Mouse (Mus musculus) hindbrain, embryonic 13.5 days (tissue): ENCODE measurements at regions not wholly inside any gene's neighbourhood (a gene's known extent, or its start where the extent isn't known, plus 50 kb on each side); places are given as distances from the start of the nearest gene placed in this dataset.

ENCODE experiments used
- ATAC-seq: fragments of 200-750 bp; cut with Nextera tagmentation; 2 replicates; pipeline ENCODE4 v1.8.0; 2017; ENCODE audit warnings: moderate TSS enrichment; ENCODE audit not compliant: low FRiP score
- H3K27ac ChIP-seq: fragments of 300-500 bp; sonication (generic); 2 replicates; pipeline ENCODE4 v1.5.1; 2015; ENCODE audit warnings: inconsistent platforms, mild to moderate bottlenecking, moderate library complexity
- H3K27me3 ChIP-seq: fragments of 300-500 bp; sonication (generic); 2 replicates; pipeline ENCODE4 v1.6.1; 2015; ENCODE audit warnings: mild to moderate bottlenecking, inconsistent platforms
- H3K36me3 ChIP-seq: fragments of 300-500 bp; sonication (generic); 2 replicates; pipeline ENCODE4 v1.6.1; 2015; ENCODE audit warnings: mild to moderate bottlenecking, inconsistent platforms
- H3K4me1 ChIP-seq: fragments of 300-500 bp; sonication (generic); replicated peaks from 2 replicates; pipeline ENCODE4 v1.6.1; 2015; ENCODE audit warnings: inconsistent platforms
- H3K4me2 ChIP-seq: fragments of 300-500 bp; sonication (generic); 2 replicates; pipeline ENCODE4 v1.6.1; 2015; ENCODE audit warnings: inconsistent platforms, mild to moderate bottlenecking, moderate library complexity
- H3K4me3 ChIP-seq: fragments of 300-500 bp; sonication (generic); 2 replicates; pipeline ENCODE4 v1.5.1; 2015; ENCODE audit warnings: mild to moderate bottlenecking, inconsistent platforms
- H3K9ac ChIP-seq: fragments of 300-500 bp; sonication (generic); 2 replicates; pipeline ENCODE4 v1.6.1; 2015; ENCODE audit warnings: mild to moderate bottlenecking, inconsistent platforms
- H3K9me3 ChIP-seq: fragments of 300-500 bp; sonication (generic); 2 replicates; pipeline ENCODE4 v1.6.1; 2016; ENCODE audit warnings: inconsistent platforms
- WGBS: fragments of 180-500 bp; shearing (Covaris S2); methylation state at CpG from one replicate; pipeline ENCODE4 v1.1.7; 2015; 5-methylcytosine and 5-hydroxymethylcytosine counted together

- WGBS: 89% methylated on average over 8 of the region's 8 CpGs
- Histone ChIP-seq H3K27ac (no peak overlapping the region), H3K9ac (no peak overlapping the region), H3K36me3 (no peaks in the 10 kb centered on the region), H3K4me2 (no peak overlapping the region), H3K4me3 (no peak overlapping the region), H3K9me3 (no peaks in the 10 kb centered on the region), H3K4me1 (no peaks in the 10 kb centered on the region), H3K27me3 (no peaks in the 10 kb centered on the region)
- ATAC-seq: no peak
Observed at GRCm38 (mm10) chr1:183553219-183553618, 135.2 kb downstream of the Hhipl2 start.

GRCm38 (mm10) chr1:183562853-183563252 lies 144.8 kb downstream of the Hhipl2 start:
- Histone ChIP-seq H3K9ac (no peak overlapping the region), H3K27me3 (no peaks in the 10 kb centered on the region), H3K36me3 (no peaks in the 10 kb centered on the region), H3K4me1 (0 out of 2 replicates have a peak, but pooled peaks cover 4% of the 10 kb centered on the region), H3K9me3 (no peaks in the 10 kb centered on the region), H3K4me2 (no peak overlapping the region), H3K4me3 (no peak overlapping the region), H3K27ac (no peak overlapping the region)
- WGBS: 78% methylated on average over 3 of the region's 3 CpGs
- ATAC-seq: no peak

- Histone ChIP-seq H3K27me3 (no peaks in the 10 kb centered on the region), H3K27ac (no peak overlapping the region), H3K36me3 (no peaks in the 10 kb centered on the region), H3K4me1 (no peaks in the 10 kb centered on the region), H3K4me2 (no peak overlapping the region), H3K9ac (no peak overlapping the region), H3K9me3 (no peaks in the 10 kb centered on the region), H3K4me3 (no peak overlapping the region)
- ATAC-seq: no peak
- WGBS: 66% methylated on average over 10 of the region's 10 CpGs
Observed at GRCm38 (mm10) chr1:183573621-183574585, 155.9 kb downstream of the Hhipl2 start.

- Histone ChIP-seq H3K27me3 (no peaks in the 10 kb centered on the region), H3K4me2 (no peak overlapping the region), H3K4me1 (no peaks in the 10 kb centered on the region), H3K27ac (no peak overlapping the region), H3K4me3 (no peak overlapping the region), H3K9ac (no peak overlapping the region), H3K9me3 (0 out of 2 replicates have a peak, but pooled peaks cover 4% of the 10 kb centered on the region), H3K36me3 (no peaks in the 10 kb centered on the region)
- no peak for ATAC-seq
- 63% methylated on average over 6 of the region's 6 CpGs for WGBS
Observed at GRCm38 (mm10) chr1:183584861-183585260, 166.8 kb downstream of the Hhipl2 start.

GRCm38 (mm10) chr1:183586406-183586805 lies 168.4 kb downstream of the Hhipl2 start:
- no peaks in the 10 kb centered on the region for H3K36me3 ChIP-seq
- H3K27ac ChIP-seq: no peak overlapping the region
- 86% methylated on average over 4 of the region's 4 CpGs for WGBS
- H3K4me1 ChIP-seq: no peaks in the 10 kb centered on the region
- 0 out of 2 replicates have a peak, but pooled peaks cover 4% of the 10 kb centered on the region for H3K9me3 ChIP-seq
- H3K4me2 ChIP-seq: no peak overlapping the region
- H3K9ac ChIP-seq: no peak overlapping the region
- H3K27me3 ChIP-seq: no peaks in the 10 kb centered on the region
- no peak for ATAC-seq
- H3K4me3 ChIP-seq: no peak overlapping the region

GRCm38 (mm10) chr1:183595306-183595705 lies 177.3 kb downstream of the Hhipl2 start:
- Histone ChIP-seq H3K9ac (no peak overlapping the region), H3K9me3 (no peaks in the 10 kb centered on the region), H3K4me3 (no peak overlapping the region), H3K36me3 (no peaks in the 10 kb centered on the region), H3K4me1 (no peaks in the 10 kb centered on the region; the same call in 1 of the 2 replicates), H3K4me2 (no peak overlapping the region), H3K27me3 (no peaks in the 10 kb centered on the region), H3K27ac (no peak overlapping the region)
- no peak for ATAC-seq
- 75% methylated on average over 5 of the region's 5 CpGs for WGBS

- no peak for ATAC-seq
- 78% methylated on average over 8 of the region's 8 CpGs for WGBS
Observed at GRCm38 (mm10) chr1:183600466-183600865, 182.5 kb downstream of the Hhipl2 start.

GRCm38 (mm10) chr1:183611966-183612694 lies 194.1 kb downstream of the Hhipl2 start:
- H3K4me2 ChIP-seq: no peak overlapping the region
- no peaks in the 10 kb centered on the region for H3K27me3 ChIP-seq
- no peak overlapping the region for H3K4me3 ChIP-seq
- H3K9me3 ChIP-seq: no peaks in the 10 kb centered on the region
- WGBS: 81% methylated on average over 8 of the region's 8 CpGs
- no peak for ATAC-seq
- no peak overlapping the region for H3K27ac ChIP-seq
- H3K9ac ChIP-seq: no peak overlapping the region
- H3K4me1 ChIP-seq: no peaks in the 10 kb centered on the region
- H3K36me3 ChIP-seq: no peaks in the 10 kb centered on the region

More at GRCm38 (mm10) chr1:183600466-183600865, 182.5 kb downstream of the Hhipl2 start:
- H3K4me1 ChIP-seq: no peaks in the 10 kb centered on the region
- H3K27ac ChIP-seq: no peak overlapping the region
- no peak overlapping the region for H3K9ac ChIP-seq
- H3K4me2 ChIP-seq: no peak overlapping the region
- H3K27me3 ChIP-seq: no peaks in the 10 kb centered on the region
- no peaks in the 10 kb centered on the region for H3K36me3 ChIP-seq
- no peaks in the 10 kb centered on the region for H3K9me3 ChIP-seq
- H3K4me3 ChIP-seq: no peak overlapping the region

GRCm38 (mm10) chr1:183619451-183620059 lies 201.5 kb downstream of the Hhipl2 start:
- 82% methylated on average over 9 of the region's 9 CpGs for WGBS
- Histone ChIP-seq H3K9ac (no peak overlapping the region), H3K27me3 (no peaks in the 10 kb centered on the region), H3K4me1 (no peaks in the 10 kb centered on the region), H3K4me2 (no peak overlapping the region), H3K4me3 (no peak overlapping the region), H3K36me3 (no peaks in the 10 kb centered on the region), H3K9me3 (no peaks in the 10 kb centered on the region), H3K27ac (no peak overlapping the region)
- no peak for ATAC-seq

- H3K4me3 ChIP-seq: no peak overlapping the region
- no peaks in the 10 kb centered on the region for H3K9me3 ChIP-seq
- H3K4me1 ChIP-seq: no peaks in the 10 kb centered on the region
- H3K9ac ChIP-seq: no peak overlapping the region
- H3K27ac ChIP-seq: no peak overlapping the region
- ATAC-seq: no peak
- H3K4me2 ChIP-seq: no peak overlapping the region
- H3K27me3 ChIP-seq: 0 out of 2 replicates have a peak, but pooled peaks cover 3% of the 10 kb centered on the region
- 36% methylated on average over 4 of the region's 4 CpGs for WGBS
- no peaks in the 10 kb centered on the region for H3K36me3 ChIP-seq
Observed at GRCm38 (mm10) chr1:183622341-183622740, 204.3 kb downstream of the Hhipl2 start.

- Histone ChIP-seq H3K4me2 (no peak overlapping the region), H3K4me1 (no peaks in the 10 kb centered on the region), H3K27me3 (0 out of 2 replicates have a peak, but pooled peaks cover 3% of the 10 kb centered on the region), H3K4me3 (no peak overlapping the region), H3K27ac (no peak overlapping the region), H3K9me3 (no peaks in the 10 kb centered on the region), H3K36me3 (no peaks in the 10 kb centered on the region), H3K9ac (no peak overlapping the region)
- ATAC-seq: no peak
- WGBS: 48% methylated on average over 1 of the region's 1 CpGs
Observed at GRCm38 (mm10) chr1:183624266-183624665, 206.3 kb downstream of the Hhipl2 start.

- Histone ChIP-seq H3K27me3 (0 out of 2 replicates have a peak, but pooled peaks cover 3% of the 10 kb centered on the region), H3K4me2 (no peak overlapping the region), H3K27ac (no peak overlapping the region), H3K9ac (no peak overlapping the region), H3K4me1 (no peaks in the 10 kb centered on the region), H3K4me3 (no peak overlapping the region), H3K36me3 (no peaks in the 10 kb centered on the region), H3K9me3 (peaks cover 3% of the 10 kb centered on the region; the same call in 1 of the 2 replicates)
- ATAC-seq: no peak
- WGBS: 80% methylated on average over 6 of the region's 6 CpGs
Observed at GRCm38 (mm10) chr1:183633810-183634209, 215.8 kb downstream of the Hhipl2 start.
